Mouse (Mus musculus): ENCODE measurements around the gene Ado. TPM values are rescaled to one million over a fixed set of nuclear protein-coding genes. Genes with fewer than 3 reads are reported as not detected.

Ado gene
- 56.2 and 62.6 TPM in 2 replicates for polyA plus RNA-seq (2016; fragmentation: Nextera tagmentation; extraction: Ambion mirVana)

- H3K36me3 ChIP-seq (replicated peaks), result no peaks in the 10 kb centered on the region
- H3K4me3 ChIP-seq (replicated peaks), result peak within 1 kb of the TSS; percentile 84
- peaks cover 48% of the 10 kb centered on the region for H3K27me3 ChIP-seq
- H3K9me3 ChIP-seq, result no peaks in the 10 kb centered on the region
- H3K27ac ChIP-seq, result peak within 1 kb of the TSS; percentile 95
- H3K9ac ChIP-seq, result peak within 1 kb of the TSS; percentile 90
- H3K4me1 ChIP-seq, result peaks cover 31% of the 10 kb centered on the region
- H3K4me2 ChIP-seq, result peak within 1 kb of the TSS; percentile 89
- ATAC-seq (ENCODE audit: low FRiP score), result peak; percentile 97
- under 1% methylated on average over 78 of the region's 79 CpGs for WGBS
Observed at GRCm38 (mm10) chr10:67548877-67549731, at the start of gene Ado. Gene Ado (minus strand): TSS chr10:67548955.

- Histone ChIP-seq H3K27me3 (no peaks in the 10 kb centered on the region), H3K4me1 (no peaks in the 10 kb centered on the region), H3K9me3 (no peaks in the 10 kb centered on the region), H3K4me3 (replicated peaks) (no peak overlapping the region), H3K27ac (no peak overlapping the region), H3K9ac (no peak overlapping the region), H3K36me3 (replicated peaks) (no peaks in the 10 kb centered on the region), H3K4me2 (no peak overlapping the region)
- no peak for ATAC-seq (ENCODE audit: low FRiP score)
- 88% methylated on average over 3 of the region's 3 CpGs for WGBS
Observed at GRCm38 (mm10) chr10:67595278-67595677, 46.5 kb upstream of the Ado start.

- ATAC-seq (ENCODE audit: low FRiP score), result no peak
- Histone ChIP-seq H3K27me3 (no peaks in the 10 kb centered on the region; the same call in 1 of the 2 replicates), H3K4me1 (no peaks in the 10 kb centered on the region; the same call in 1 of the 2 replicates), H3K27ac (no peak overlapping the region), H3K4me2 (no peak overlapping the region), H3K4me3 (replicated peaks) (no peak overlapping the region), H3K9me3 (no peaks in the 10 kb centered on the region), H3K9ac (no peak overlapping the region), H3K36me3 (replicated peaks) (no peaks in the 10 kb centered on the region)
- 89% methylated on average over 18 of the region's 18 CpGs for WGBS
Observed at GRCm38 (mm10) chr10:67585873-67586610, 37.3 kb upstream of the Ado start.

GRCm38 (mm10) chr10:67581698-67582285 is 33.0 kb upstream of the Ado start:
- Histone ChIP-seq H3K4me2 (no peak overlapping the region), H3K9me3 (no peaks in the 10 kb centered on the region), H3K27ac (no peak overlapping the region), H3K4me3 (replicated peaks) (no peak overlapping the region), H3K27me3 (peaks cover 12% of the 10 kb centered on the region), H3K36me3 (replicated peaks) (no peaks in the 10 kb centered on the region), H3K4me1 (no peaks in the 10 kb centered on the region; the same call in 1 of the 2 replicates), H3K9ac (no peak overlapping the region)
- 91% methylated on average over 12 of the region's 12 CpGs for WGBS
- ATAC-seq (ENCODE audit: low FRiP score), result no peak

- H3K4me1 ChIP-seq, result no peaks in the 10 kb centered on the region; the same call in 1 of the 2 replicates
- H3K4me2 ChIP-seq, result no peak overlapping the region
- H3K27ac ChIP-seq, result no peak overlapping the region
- H3K36me3 ChIP-seq (replicated peaks), result no peaks in the 10 kb centered on the region
- H3K9ac ChIP-seq, result no peak overlapping the region
- no peak for ATAC-seq (ENCODE audit: low FRiP score)
- no peaks in the 10 kb centered on the region for H3K9me3 ChIP-seq
- H3K4me3 ChIP-seq (replicated peaks), result no peak overlapping the region
- H3K27me3 ChIP-seq, result peaks cover 24% of the 10 kb centered on the region
- WGBS, result 93% methylated on average over 4 of the region's 4 CpGs
Observed at GRCm38 (mm10) chr10:67579830-67580229, 31.1 kb upstream of the Ado start.

GRCm38 (mm10) chr10:67573310-67573709 is 24.6 kb upstream of the Ado start:
- no peaks in the 10 kb centered on the region for H3K36me3 ChIP-seq (replicated peaks)
- no peaks in the 10 kb centered on the region for H3K9me3 ChIP-seq
- H3K4me1 ChIP-seq, result no peaks in the 10 kb centered on the region
- no peak overlapping the region for H3K27ac ChIP-seq
- peaks cover 80% of the 10 kb centered on the region for H3K27me3 ChIP-seq
- no peak overlapping the region for H3K9ac ChIP-seq
- 63% methylated on average over 8 of the region's 8 CpGs for WGBS
- ATAC-seq (ENCODE audit: low FRiP score), result no peak
- H3K4me3 ChIP-seq (replicated peaks), result no peak overlapping the region
- H3K4me2 ChIP-seq, result no peak overlapping the region

GRCm38 (mm10) chr10:67571443-67571842 is 22.7 kb upstream of the Ado start:
- Histone ChIP-seq H3K4me2 (no peak overlapping the region), H3K4me3 (replicated peaks) (no peak overlapping the region), H3K36me3 (replicated peaks) (no peaks in the 10 kb centered on the region), H3K9ac (no peak overlapping the region), H3K27me3 (peaks cover 89% of the 10 kb centered on the region), H3K4me1 (no peaks in the 10 kb centered on the region), H3K27ac (no peak overlapping the region), H3K9me3 (no peaks in the 10 kb centered on the region)
- WGBS, result 90% methylated on average over 14 of the region's 14 CpGs
- no peak for ATAC-seq (ENCODE audit: low FRiP score)

GRCm38 (mm10) chr10:67569539-67569938 is 20.8 kb upstream of the Ado start:
- no peaks in the 10 kb centered on the region for H3K36me3 ChIP-seq (replicated peaks)
- H3K4me2 ChIP-seq, result no peak overlapping the region
- WGBS, result 90% methylated on average over 7 of the region's 7 CpGs
- H3K9me3 ChIP-seq, result no peaks in the 10 kb centered on the region
- peaks cover 5% of the 10 kb centered on the region; the same call in 1 of the 2 replicates for H3K4me1 ChIP-seq
- H3K4me3 ChIP-seq (replicated peaks), result no peak overlapping the region
- peaks cover 93% of the 10 kb centered on the region for H3K27me3 ChIP-seq
- H3K9ac ChIP-seq, result no peak overlapping the region
- no peak overlapping the region for H3K27ac ChIP-seq
- no peak for ATAC-seq (ENCODE audit: low FRiP score)

GRCm38 (mm10) chr10:67566104-67566503 is 17.3 kb upstream of the Ado start:
- peak; percentile 60; the same call in 1 of the 2 replicates for ATAC-seq (ENCODE audit: low FRiP score)
- no peak overlapping the region for H3K9ac ChIP-seq
- no peaks in the 10 kb centered on the region for H3K9me3 ChIP-seq
- H3K4me2 ChIP-seq, result no peak overlapping the region
- no peak overlapping the region for H3K27ac ChIP-seq
- H3K27me3 ChIP-seq, result peaks cover 95% of the 10 kb centered on the region
- peaks cover 5% of the 10 kb centered on the region; the same call in 1 of the 2 replicates for H3K4me1 ChIP-seq
- WGBS, result 24% methylated on average over 8 of the region's 8 CpGs
- H3K4me3 ChIP-seq (replicated peaks), result no peak overlapping the region
- H3K36me3 ChIP-seq (replicated peaks), result no peaks in the 10 kb centered on the region

- Histone ChIP-seq H3K27ac (no peak overlapping the region), H3K27me3 (peaks cover 87% of the 10 kb centered on the region), H3K9me3 (no peaks in the 10 kb centered on the region), H3K4me2 (no peak overlapping the region), H3K9ac (no peak overlapping the region), H3K36me3 (replicated peaks) (no peaks in the 10 kb centered on the region), H3K4me1 (peaks cover 15% of the 10 kb centered on the region; the same call in 1 of the 2 replicates), H3K4me3 (replicated peaks) (no peak overlapping the region)
- no peak for ATAC-seq (ENCODE audit: low FRiP score)
- 89% methylated on average over 7 of the region's 7 CpGs for WGBS
Observed at GRCm38 (mm10) chr10:67564509-67564908, 15.8 kb upstream of the Ado start.

GRCm38 (mm10) chr10:67561185-67561584 is 12.4 kb upstream of the Ado start:
- no peak for ATAC-seq (ENCODE audit: low FRiP score)
- Histone ChIP-seq H3K27me3 (peaks cover 89% of the 10 kb centered on the region), H3K9me3 (peaks cover 12% of the 10 kb centered on the region; the same call in 1 of the 2 replicates)

More at GRCm38 (mm10) chr10:67561185-67561584, 12.4 kb upstream of the Ado start:
- Histone ChIP-seq H3K36me3 (replicated peaks) (no peaks in the 10 kb centered on the region), H3K9ac (no peak overlapping the region), H3K4me1 (peaks cover 16% of the 10 kb centered on the region; the same call in 1 of the 2 replicates), H3K4me2 (no peak overlapping the region), H3K4me3 (replicated peaks) (no peak overlapping the region), H3K27ac (no peak overlapping the region)
- WGBS, result 56% methylated on average over 1 of the region's 1 CpGs
